Mouse (Mus musculus) B cell, adult 2 months (primary cell): ENCODE results near the gene C1s1.
A peak's percentile ranks its signal among the peaks of the same experiment; 100 is the strongest.
"Not testable (repeated sequence)": the region's sequence is repeated elsewhere in the genome, so short reads cannot be mapped to it uniquely, and the experiment has no call there.

Experiments
- DNase-seq, 2 experiments: peaks; one replicate each; pipeline ENCODE4 v3.0.0; 2022

The C1s1 gene

DNA sequence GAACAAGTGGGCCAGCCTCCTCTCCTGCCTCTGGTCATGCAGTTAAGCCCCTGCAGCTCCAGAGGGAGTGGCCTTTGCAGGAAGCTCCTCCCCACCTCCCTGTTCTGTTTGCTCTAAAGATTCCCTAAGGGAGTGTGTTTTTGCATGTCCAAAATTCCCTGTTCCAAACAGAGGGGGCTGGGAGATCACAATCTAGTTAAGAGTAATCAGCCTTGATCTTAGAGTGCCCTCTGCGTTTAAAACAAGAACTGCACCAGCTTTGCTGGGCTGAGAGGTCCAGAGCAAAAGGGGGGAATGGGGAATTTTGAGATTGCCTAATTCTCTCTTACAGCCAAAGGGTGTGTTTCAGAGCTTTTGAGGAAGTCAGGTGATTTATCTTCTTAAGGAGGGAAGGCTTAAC is at the start of gene C1s1:
Gene C1s1 (minus strand): TSS at position 76 of the 400 bp plus-strand sequence.
- DNase-seq = peak; percentile 11 to 15

DNA sequence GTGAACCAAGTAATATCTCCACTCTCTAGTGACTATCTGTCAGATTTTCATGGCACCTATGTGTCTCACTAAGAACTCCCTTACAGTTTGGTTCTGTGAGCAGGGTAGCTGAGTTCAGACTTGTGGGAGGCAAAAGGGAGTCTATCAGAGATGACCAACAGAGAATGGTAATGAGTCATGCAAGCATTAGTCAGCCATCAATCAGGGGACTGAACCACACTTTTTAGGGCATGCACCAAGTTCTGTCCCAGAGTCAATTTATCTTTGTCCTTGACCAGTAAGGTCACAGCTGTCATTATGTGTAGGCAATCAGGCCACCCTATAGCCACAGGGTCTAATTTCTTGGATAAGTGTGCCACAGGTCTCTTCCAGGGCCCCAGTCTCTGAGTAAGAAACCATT is 46.6 kb upstream of the C1s1 start:
- no peak for DNase-seq

DNA sequence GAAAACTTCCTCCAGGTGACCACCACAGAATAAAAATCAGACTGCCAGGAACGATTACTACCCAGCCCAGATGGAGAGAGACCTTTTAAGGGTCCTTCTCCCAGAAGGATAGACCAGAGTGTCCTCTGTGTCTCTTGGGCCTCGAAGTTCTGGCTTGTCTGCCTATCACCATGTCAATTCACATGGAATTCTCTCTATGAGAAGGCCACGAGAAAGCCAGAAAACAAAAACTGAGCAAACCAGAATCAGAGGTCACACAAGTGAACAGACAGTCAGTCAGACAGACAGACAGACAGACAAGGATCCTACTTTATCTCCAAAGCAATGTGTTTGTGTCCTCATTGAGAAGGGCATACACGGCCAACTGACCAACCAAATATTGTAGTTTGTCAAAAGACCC is 44.1 kb upstream of the C1s1 start:
- DNase-seq = no peak

DNA sequence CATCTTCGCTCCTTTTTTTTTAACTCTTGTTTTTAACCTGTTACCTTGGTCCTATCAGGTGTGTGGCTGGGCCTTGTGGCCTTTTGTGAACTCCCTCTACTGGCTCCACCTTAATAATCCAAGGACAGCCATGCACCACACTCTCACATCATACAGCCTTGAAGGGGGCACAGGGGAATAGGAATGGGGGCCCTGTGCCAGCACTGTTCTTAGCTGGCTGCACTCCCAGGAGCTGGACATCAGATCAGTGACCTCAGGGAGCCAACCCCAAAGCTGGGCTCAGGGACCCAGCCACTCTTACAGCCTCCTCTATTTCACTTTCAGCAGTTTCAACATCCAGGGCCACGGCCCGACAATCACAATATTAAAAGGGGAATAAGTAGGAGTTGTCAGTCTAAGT is 43.6 kb upstream of the C1s1 start:
- DNase-seq = no peak

DNA sequence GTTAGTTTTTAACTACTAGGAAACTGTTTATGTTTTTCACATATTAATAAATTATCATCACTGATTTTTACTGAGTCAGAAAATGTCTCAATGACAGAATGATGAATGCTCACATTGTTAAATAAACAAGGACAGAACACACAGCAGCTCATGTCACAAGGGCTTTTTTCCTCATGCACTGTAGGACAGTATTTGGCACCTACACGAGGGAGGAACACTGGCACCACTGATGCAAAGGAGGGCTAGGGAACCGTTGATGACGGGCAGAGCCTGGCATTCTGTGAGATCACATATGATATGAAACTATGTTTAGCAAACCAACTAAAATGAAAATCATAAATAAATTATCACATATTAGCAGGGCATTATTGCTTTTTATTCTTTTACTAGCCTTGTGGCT is 42.8 kb upstream of the C1s1 start:
- DNase-seq = no peak

DNA sequence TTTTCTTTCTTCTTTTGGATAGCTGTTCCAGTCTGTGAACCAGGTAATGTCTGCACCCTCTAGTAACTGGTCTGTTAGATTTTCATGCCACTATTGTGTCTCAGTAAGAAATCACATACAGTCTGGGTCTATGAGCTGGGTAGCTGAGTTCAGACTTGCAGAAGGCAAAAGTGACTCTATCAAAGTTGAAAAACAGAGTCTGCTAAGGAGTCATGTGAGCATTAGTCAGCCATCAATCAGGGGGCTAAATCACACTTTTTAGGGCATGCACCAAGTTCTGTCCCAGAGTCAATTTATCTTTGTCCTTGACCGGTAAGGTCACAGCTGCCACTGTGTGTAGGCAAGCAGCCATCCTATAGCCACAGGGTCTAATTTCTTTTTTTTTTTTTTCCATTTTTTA is 40.1 kb upstream of the C1s1 start:
- DNase-seq = no peak

DNA sequence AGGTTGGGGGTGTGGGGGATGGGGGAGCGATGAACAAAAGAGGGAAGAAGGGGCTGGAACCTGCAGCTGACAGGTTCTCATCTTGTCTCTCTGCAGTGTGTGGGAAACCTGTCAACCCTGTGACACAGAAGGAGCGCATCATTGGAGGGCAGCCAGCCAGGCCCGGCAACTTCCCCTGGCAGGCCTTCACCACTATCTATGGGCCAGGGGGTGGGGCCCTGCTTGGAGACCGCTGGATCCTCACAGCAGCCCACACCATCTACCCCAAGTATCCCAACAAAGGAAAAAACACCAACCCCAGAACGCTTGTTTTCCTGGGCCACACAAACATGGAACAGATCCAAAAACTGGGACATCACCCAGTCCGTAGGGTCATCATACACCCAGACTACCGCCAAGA is 38.0 kb upstream of the C1s1 start:
- DNase-seq = not testable (repeated sequence)

DNA sequence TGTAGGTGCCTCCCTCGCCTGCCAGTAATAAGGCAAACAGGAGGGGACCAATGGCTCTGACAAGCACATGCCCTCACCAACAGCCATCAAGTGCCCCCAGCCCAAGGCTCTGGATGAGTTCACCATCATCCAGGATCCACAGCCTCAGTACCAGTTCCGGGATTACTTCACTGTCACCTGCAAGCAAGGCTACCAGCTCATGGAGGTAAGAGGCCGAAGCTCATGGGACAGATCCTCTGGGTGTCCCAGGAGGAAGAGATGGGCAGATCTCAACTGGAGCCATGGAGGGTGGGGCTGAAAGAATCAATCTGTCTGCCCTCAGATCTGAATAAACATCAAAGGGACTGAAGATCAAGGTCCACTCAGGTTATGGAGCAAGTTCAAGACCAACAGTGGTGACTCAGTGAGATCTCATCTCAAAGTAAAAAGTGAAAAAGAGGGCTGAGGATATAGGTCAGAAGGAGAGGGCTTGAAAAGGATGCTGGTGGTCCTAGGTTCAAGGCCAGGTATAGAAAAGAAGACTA is 33.1 kb upstream of the C1s1 start:
- DNase-seq = not testable (repeated sequence)

DNA sequence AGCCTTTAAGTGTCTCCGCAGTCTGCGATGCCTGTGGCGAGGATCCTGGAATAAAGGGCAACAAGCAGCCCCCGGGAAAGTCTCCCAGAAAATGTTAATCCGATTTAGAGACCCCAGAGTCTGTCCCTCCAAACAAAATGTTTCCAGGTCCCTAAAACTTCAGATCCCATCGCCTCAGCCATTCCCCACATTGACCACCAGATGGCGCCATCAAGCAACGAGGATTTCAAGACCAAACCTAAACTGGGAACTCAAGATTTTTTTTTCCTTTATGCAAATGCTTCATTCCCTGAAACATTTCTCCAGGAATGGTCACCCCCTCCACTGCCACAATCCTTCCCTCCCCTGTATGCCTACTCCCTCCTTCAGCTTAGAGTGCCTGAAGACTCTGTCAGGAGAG is 27.9 kb upstream of the C1s1 start, which contains the start of gene C1rb:
Gene C1rb (plus strand): TSS at position 269 of the 400 bp plus-strand sequence.
- DNase-seq = peak; percentile 73 to 75

DNA sequence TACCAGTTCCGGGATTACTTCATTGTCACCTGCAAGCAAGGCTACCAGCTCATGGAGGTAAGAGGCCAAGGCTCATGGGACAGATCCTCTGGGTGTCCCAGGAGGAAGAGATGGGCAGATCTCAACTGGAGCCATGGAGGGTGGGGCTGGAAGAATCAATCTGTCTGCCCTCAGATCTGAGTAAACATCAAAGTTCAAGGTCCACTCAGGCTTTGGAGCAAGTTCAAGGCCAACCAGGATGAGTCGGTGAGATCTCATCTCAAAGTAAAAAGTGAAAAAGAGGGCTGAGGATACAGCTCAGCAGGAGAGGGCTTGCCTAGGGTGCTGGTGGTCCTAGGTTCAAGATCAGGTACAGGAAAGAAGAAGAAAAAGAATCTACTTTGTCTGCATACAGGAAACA is 19.5 kb upstream of the C1s1 start:
- not testable (repeated sequence) for DNase-seq

DNA sequence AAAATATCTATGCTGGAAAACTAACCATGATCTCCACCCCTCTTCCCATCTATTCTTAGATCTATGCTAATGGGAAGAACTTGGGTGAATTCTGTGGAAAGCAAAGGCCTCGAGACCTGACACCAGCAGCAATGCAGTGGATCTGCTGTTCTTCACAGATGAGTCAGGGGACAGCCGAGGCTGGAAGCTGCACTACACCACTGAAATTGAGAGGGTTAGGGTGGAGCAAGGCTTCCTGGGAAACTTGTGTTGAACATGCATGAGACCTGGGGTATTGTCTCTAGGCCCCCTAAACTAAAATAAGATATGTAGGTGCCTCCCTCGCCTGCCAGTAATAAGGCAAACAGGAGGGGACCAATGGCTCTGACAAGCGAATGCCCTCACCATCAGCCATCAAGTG is 19.0 kb upstream of the C1s1 start:
- DNase-seq = not testable (repeated sequence)

DNA sequence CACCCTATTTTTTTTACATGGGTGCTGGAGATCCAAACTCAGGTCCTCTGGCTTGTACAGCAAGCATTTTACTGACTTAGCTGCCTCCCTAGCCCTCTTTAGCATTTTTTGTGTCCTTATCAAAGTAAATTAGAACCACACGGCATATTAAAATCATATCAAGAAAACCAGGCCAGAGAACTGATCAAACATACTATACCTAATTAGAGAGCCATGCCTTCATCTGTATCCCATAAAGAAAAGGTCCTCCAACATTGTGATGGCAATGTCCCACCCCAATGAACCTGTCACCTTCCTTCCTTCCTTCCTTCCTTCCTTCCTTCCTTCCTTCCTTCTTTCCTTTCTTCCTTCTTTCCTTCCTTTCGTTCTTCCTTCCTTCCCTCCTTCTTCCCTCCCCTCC is 13.8 kb upstream of the C1s1 start:
- DNase-seq = not testable (repeated sequence)

DNA sequence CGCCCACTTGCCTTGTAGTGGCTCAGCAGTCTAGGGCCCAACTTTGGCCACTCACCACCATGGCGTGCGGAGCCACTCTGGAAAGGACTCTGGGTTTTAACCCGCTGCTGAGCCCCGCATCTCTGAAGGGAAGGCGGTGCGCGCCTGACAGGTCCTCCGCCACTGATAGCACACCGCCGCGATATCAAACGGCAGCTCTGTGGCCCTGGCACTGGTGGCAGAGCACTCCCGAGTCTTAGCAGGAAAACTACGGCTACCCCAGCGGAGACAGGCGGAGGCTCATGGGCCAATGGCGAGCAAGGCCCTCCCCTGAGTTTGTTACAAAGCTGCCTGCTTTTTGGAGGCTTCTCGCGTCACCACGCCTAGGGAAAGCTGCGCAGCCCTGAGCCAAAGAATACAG is 10.6 kb upstream of the C1s1 start:
- DNase-seq = no peak

DNA sequence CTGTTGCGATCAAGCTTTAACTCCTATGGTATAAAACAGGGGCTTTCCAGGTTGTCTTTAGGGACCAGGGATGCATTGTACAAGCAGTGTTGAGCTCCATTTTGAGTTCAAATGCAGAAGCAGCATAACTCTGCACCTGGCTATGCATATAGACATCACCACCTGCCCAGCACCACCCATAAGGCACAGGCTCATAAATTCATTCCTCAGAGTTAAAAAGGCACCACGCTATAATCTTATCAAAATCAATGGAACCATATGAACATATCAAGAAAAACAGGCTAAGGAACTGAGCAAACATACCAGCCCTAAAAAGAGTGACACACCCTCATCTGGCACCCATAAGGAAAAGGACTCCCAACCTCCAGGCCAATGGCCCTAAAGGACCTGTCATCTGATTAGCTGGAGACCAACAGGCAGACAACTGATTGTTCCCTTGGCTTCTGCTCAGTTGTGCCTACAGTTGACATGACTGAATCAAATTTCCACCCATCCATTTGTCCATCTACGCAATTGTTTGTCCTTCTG is 6.9 kb upstream of the C1s1 start:
- DNase-seq = no peak

DNA sequence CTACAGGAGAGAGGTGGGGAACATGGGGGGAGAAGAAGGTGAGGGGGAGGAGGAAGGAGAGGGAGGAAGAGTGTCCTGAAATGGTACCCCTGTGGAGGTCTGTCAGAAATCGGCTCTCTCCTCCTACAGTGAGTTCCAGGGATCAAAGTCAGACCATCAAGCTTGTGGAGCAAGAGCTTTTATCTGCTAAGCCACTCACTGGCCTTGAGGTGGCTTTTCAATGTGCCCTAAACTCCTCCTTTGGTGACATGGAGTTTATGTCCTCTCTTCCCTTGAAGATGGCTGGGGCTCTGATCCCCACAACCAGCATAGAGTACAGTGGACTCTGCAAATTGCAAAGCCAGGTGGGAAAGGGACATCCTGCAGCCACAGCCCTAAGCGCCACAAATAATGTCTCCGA is 5.8 kb upstream of the C1s1 start:
- DNase-seq = not testable (repeated sequence)

DNA sequence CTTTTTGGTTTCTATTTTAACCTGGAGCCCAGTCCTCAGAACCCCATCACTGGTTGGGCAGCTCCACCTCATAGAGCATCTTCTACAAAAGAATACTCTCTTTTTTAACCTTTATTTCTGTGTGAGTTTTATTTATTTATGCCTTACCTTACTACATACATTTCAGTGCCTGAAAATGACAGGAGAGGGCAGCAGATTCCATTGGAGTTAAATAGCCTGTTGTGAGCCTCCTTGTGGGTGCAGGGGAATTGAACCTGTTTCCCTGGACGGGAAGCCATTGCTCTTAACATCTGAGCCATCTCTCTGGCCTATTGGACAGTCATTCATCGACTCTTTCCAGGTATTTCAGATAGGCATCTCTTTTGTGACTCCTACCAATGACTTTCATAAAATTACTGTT is 3.3 kb upstream of the C1s1 start:
- DNase-seq = no peak

DNA sequence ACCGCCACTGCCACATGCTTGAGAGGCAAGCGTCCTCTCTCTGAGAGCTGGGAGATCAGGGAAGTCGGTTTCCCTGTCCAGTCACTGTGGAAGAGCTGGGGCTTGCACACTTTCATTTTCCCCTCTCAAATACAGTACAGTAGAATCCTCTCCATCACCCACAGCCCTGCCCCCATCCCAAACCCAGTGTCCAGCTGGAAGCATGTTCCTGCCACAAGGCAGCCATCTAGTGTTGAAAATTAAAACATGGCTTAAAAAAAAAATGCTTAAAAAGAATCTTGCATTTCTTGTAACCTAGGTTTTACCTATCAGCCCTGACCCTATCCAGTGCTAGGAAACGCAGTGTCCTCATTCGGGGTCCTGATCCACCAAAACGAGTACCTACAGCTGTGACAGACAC is 2.3 kb upstream of the C1s1 start:
- no peak for DNase-seq

DNA sequence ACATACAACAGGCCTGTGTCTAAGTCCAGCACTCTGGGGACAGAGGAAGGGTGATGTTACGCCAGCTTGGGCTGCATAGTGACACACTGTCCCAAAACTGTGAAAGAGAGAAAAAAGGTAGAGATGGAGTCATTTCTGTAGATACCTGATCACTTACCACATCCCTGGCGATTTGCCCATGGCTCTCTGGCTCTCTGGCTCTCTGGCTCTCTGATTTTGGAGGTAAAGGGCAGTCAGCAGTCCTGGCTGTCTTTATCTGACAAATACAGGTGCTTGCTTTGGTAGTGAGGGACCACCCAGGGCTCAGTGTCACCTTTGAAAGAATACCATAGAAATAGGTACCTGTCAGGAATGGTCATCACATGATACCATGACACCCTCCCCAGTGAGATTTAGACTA is 983 bp downstream of the C1s1 start:
- DNase-seq = not testable (repeated sequence)

DNA sequence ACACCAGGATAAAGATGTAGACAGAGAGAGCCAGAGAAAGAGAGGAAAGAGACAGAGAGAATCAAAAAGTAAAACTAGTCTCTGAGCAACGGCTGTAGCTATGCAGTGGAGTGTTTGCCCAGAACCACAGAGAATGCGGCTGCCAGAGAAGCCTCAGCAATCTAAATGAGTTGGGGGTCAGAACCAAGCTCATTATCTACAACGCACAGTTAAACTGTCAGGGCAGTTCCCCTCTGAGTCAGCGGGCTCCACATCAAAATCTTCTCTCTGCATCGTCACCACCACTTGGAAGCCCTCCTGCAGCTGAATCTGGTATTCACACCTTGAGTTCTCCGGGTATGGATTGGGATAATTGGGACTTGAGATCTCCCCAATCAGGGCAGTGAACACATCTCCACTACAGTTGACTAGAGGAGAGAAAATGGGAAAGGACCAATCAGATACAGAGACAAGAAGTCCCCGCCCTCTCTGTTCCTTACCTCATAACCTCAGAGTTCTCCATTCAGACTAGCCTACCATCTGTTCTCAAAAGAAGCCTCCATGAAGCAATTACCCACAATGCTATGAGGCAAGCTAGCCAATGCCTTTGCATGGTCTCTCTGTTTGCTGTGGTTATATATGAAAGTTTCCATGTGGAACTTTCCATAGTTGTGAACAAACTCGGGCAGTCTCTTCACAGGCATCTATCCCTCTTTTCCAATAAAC is 5.9 kb downstream of the C1s1 start:
- DNase-seq = not testable (repeated sequence)

DNA sequence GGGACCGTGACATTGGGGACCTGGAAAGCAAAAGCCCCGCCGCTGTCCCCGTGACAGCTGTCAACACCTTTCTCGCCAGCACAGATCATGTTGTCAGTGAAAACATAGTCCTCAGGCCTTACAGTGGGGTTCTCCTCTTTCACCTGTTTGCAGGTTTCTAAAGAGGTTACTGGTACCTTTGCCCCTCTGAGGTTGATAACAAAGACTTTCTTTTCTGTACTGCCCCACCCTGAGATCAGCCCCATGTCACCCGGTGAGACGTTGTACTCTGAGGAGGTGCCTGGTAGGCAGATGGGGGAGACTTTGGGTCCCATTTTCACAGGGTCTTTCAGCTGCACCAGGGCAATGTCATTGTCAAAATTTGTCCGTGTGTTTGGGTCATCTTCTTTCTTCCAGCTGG is 11.1 kb downstream of the C1s1 start:
- no peak for DNase-seq

DNA sequence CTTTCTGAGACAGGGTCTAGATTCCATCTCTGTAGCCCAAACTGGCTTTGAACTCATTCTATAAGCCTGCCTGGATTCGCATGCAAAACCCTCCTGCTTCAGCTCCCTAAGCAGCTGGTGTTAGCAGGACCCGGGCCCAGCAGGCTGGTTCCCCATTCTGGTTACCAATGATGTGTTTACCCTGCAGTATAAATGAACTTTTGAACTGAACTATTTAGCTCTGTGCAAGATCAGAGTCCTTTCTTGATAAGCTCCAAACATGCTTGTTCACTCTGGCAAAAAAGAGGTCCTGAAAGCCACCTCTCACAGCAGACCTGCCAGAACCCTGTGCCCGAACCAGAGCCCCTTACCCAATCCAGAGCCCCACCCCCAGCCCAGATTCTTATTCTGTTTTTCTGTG is 14.3 kb downstream of the C1s1 start:
- no peak for DNase-seq

DNA sequence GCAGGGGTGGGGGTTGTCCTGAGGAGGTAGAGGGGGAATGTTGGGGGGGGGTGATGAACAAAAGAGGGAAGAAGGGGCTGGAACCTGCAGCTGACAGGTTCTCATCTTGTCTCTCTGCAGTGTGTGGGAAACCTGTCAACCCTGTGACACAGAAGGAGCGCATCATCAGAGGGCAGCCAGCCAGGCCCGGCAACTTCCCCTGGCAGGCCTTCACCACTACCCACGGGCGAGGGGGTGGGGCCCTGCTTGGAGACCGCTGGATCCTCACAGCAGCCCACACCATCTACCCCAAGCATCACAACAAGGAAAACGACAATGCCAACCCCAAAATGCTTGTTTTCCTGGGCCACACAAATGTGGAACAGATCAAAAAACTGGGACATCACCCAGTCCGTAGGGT is 20.1 kb downstream of the C1s1 start:
- DNase-seq = not testable (repeated sequence)

DNA sequence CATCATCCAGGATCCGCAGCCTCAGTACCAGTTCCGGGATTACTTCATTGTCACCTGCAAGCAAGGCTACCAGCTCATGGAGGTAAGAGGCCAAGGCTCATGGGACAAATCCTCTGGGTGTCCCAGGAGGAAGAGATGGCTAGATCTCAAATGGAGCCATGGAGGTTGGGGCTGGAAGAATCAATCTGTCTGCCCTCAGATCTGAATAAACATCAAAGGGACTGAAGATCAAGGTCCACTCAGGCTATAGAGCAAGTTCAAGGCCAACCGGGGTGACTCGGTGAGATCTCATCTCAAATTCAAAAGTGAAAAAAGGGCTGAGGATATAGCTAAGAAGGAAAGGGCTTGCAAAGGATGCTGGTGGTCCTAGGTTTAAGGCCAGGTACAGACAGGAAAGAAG is 24.4 kb downstream of the C1s1 start:
- DNase-seq = not testable (repeated sequence)

DNA sequence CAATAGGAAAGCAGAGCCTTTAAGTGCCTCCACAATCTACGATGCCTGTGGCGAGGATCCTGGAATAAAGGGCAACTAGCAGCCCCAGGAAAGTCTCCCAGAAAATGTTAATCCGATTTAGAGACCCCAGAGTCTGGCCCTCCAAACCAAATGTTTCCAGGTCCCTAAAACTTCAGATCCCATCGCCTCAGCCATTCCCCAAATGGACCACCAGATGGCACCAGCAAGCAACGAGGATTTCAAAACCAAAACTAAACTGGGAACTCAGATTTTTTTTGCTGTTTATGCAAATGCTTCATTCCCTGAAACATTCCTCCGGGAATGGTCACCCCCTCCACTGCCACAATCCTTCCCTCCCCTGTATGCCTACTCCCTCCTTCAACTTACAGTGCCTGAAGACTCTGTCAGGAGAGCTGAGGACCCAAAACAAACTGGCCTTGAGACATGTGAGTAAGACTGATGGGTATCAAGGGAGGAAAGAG is 29.8 kb downstream of the C1s1 start, which contains the start of gene C1ra:
Gene C1ra (plus strand): TSS at position 51 of the 482 bp plus-strand sequence.
- DNase-seq = peak; percentile 65 to 67
